Mouse (Mus musculus) cerebellum, adult 18-20 months (tissue): Measurements from ENCODE around the gene Myh10.

Experiments
- DNase-seq, 2 experiments: peaks; one replicate each; pipeline ENCODE4 v3.0.0; 2021

Myh10 gene

GRCm38 (mm10) chr11:68863631-68864091, 172.3 kb downstream of the Myh10 start:
- DNase-seq = no peak

- no peak for DNase-seq
Observed at GRCm38 (mm10) chr11:68864544-68865189, 173.3 kb downstream of the Myh10 start.
